Mouse (Mus musculus): ENCODE measurements at regions not wholly inside any gene's neighbourhood (a gene's known extent, or its start where the extent isn't known, plus 50 kb on each side); places are given as distances from the start of the nearest gene placed in this dataset.

DNA sequence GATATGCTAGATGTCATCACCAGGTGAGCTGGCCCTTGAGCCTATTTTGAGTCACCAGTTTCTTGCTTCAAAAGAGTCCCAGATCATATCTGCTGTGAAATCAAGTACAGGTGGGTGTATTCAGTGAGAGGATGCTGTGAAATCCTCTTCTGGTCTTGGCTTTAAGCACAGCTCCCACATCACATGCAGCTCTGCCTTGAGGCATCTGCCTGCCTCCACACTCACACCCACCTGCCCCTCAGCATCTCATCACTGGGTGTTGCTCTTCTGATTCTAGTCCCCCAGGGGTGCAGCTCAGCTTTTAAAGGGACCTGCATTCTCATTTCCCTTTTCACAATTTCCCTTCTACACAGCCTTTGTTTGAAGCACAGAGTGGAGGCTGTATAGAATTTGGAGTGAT, 262.9 kb downstream of the Ttc32 start:
- no peak overlapping the region for H3K27ac ChIP-seq (ENCODE audit: control insufficient read depth, insufficient read depth, low read depth, low read length)
- H3K36me3 ChIP-seq (ENCODE audit: control insufficient read depth, insufficient read depth, low read length), result no peaks in the 10 kb centered on the region
- H3K27me3 ChIP-seq (ENCODE audit: control insufficient read depth, insufficient read depth, low read length), result no peaks in the 10 kb centered on the region
- no peak overlapping the region for H3K4me3 ChIP-seq (ENCODE audit: control insufficient read depth, low read depth, low read length)
- TF ChIP-seq CTCF (IDR thresholded peaks at IDR 0.05; ENCODE audit: control insufficient read depth, insufficient read depth, insufficient replicate concordance, low read depth, low read length) (no peak), POLR2A (IDR thresholded peaks at IDR 0.05; ENCODE audit: control insufficient read depth, low read depth, low read length) (no peak)
- no peaks in the 10 kb centered on the region for H3K4me1 ChIP-seq (ENCODE audit: control insufficient read depth, insufficient read depth, low read length)

DNA sequence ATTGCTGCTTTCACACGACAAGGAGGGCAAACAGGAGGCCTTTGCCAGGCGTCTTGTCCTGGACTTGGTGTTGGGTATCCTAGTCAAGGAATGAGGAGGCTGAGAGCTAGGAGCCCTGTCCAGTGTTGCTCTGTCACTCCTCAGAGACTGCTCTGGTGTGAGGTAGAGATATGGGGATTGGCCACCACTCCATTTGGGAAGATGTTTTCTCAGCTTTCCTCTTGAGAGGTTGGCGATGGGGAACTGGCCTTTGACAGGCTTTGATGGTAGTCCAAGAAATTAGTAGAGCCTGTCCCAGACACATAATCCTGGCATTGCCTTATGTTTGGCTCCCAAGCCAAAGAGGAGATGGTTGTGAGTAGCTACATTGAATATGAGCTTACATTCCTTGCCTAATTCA, 265.4 kb downstream of the Ttc32 start:
- no peak overlapping the region for H3K27ac ChIP-seq (ENCODE audit: control insufficient read depth, insufficient read depth, low read depth, low read length)

DNA sequence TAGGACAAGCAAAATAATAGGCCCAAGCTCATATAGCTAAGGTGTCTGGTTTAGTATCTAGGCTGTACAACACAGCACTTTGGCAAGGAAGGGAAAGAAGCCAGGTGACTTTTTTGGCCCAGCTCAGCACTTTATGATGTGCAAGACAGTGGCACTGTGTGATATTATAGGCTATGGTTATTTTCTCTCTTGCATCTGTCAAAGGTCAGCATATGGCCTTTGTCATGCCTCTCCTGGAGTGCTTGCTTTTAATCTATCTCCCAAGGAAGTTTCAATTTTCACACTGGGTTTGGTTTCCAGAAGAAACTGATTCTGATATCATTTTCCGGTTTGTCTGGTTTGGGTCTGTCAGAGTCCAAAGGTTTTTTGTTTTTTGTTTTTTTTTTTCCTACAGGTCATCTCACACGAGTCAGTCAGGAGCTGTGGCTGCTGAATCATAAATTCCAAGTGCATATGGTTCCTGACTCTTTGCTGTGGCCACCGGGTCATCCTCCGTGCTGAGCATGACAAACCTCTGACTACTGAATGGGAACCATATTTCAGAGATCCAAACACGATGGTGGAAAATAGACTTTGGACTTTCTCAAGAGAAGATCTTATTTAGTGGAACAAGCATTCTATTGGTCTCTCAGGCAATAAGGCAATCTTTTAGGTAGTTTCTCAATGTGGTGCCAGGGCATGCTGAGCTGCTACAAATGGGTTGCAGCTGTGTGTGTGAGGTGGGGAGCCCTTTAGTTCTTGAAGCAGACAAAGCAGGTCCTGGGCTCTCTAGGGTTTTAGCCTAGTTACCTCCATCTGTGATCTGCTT, 269.3 kb downstream of the Ttc32 start:
- Histone ChIP-seq H3K4me1 (ENCODE audit: control insufficient read depth, insufficient read depth, low read length) (no peaks in the 10 kb centered on the region), H3K27ac (ENCODE audit: control insufficient read depth, insufficient read depth, low read depth, low read length) (no peak overlapping the region), H3K4me3 (ENCODE audit: control insufficient read depth, low read depth, low read length) (no peak overlapping the region), H3K27me3 (ENCODE audit: control insufficient read depth, insufficient read depth, low read length) (no peaks in the 10 kb centered on the region), H3K36me3 (ENCODE audit: control insufficient read depth, insufficient read depth, low read length) (no peaks in the 10 kb centered on the region)
- TF ChIP-seq POLR2A (IDR thresholded peaks at IDR 0.05; ENCODE audit: control insufficient read depth, low read depth, low read length), result no peak
- TF ChIP-seq CTCF (IDR thresholded peaks at IDR 0.05; ENCODE audit: control insufficient read depth, insufficient read depth, insufficient replicate concordance, low read depth, low read length), result no peak

More for the DNA sequence above, 265.4 kb downstream of the Ttc32 start:
- H3K4me3 ChIP-seq (ENCODE audit: control insufficient read depth, low read depth, low read length), result no peak overlapping the region
- H3K36me3 ChIP-seq (ENCODE audit: control insufficient read depth, insufficient read depth, low read length), result no peaks in the 10 kb centered on the region
- no peaks in the 10 kb centered on the region for H3K27me3 ChIP-seq (ENCODE audit: control insufficient read depth, insufficient read depth, low read length)
- TF ChIP-seq CTCF (IDR thresholded peaks at IDR 0.05; ENCODE audit: control insufficient read depth, insufficient read depth, insufficient replicate concordance, low read depth, low read length), result no peak
- no peak for TF ChIP-seq POLR2A (IDR thresholded peaks at IDR 0.05; ENCODE audit: control insufficient read depth, low read depth, low read length)
- no peaks in the 10 kb centered on the region for H3K4me1 ChIP-seq (ENCODE audit: control insufficient read depth, insufficient read depth, low read length)

DNA sequence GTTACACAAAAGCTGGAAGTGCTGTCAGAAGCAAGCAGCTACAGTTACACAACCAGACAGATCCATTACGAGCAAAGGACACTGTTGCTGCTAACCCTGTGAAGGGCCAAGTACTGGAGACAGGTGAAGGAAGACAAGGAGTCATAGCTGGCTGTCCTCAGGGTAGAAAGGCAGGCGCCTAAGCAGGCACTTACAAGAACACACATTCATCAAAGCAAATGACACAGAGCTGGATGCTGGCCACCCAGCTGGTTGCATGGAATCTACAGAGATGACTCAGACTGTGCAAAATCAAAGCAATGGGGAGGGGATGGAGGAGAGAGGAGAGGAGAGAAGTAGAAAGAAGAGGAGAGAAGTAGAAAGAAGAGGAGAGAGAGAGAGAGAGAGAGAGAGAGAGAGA, 265.8 kb upstream of the Osr1 start:
- TF ChIP-seq POLR2A (IDR thresholded peaks at IDR 0.05; ENCODE audit: control insufficient read depth, low read depth, low read length) (no peak), CTCF (IDR thresholded peaks at IDR 0.05; ENCODE audit: control insufficient read depth, insufficient read depth, insufficient replicate concordance, low read depth, low read length) (no peak)
- no peak overlapping the region for H3K4me3 ChIP-seq (ENCODE audit: control insufficient read depth, low read depth, low read length)
- no peaks in the 10 kb centered on the region for H3K36me3 ChIP-seq (ENCODE audit: control insufficient read depth, insufficient read depth, low read length)

DNA sequence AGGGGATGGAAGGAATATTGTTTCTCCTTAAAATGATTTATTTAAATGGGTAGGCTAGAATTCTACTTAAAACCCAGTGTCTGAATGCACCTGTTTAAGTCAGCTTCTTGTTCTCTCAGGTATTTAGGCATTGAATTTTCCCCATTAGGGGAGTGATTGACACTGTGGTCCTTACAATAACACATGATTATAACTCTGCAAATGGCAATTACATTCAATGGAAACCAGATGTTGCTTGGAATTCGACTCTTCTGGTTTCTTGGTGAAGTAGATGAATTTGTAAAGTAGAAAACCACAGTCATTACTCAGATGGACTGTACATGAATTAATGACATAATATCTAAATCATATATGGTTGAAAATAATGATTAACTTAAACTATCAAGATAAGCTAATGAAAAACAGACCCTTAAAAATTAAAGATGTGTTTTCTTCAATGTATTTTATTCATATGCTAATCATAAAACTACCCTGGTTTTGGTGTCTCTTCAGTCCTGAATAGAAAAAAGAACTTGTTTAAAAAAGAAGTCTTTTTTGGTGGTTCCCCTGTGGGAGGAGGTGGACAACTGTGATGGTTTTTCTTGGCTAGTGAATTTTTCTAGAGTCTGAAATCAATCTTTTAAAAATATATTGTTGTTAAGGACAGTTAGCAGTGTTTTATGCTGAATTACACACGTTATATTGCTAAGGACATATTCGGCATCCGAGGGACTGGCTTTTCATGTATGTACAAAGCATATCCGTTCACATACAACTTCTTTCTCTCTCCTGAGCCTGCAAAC, 231.8 kb upstream of the Osr1 start:
- H3K27ac ChIP-seq (ENCODE audit: control insufficient read depth, insufficient read depth, low read depth, low read length), result no peak overlapping the region
- H3K4me1 ChIP-seq (ENCODE audit: control insufficient read depth, insufficient read depth, low read length), result no peaks in the 10 kb centered on the region
- TF ChIP-seq CTCF (IDR thresholded peaks at IDR 0.05; ENCODE audit: control insufficient read depth, insufficient read depth, insufficient replicate concordance, low read depth, low read length), result no peak
- no peak for TF ChIP-seq POLR2A (IDR thresholded peaks at IDR 0.05; ENCODE audit: control insufficient read depth, low read depth, low read length)
- no peak overlapping the region for H3K4me3 ChIP-seq (ENCODE audit: control insufficient read depth, low read depth, low read length)
- H3K27me3 ChIP-seq (ENCODE audit: control insufficient read depth, insufficient read depth, low read length), result no peaks in the 10 kb centered on the region
- no peaks in the 10 kb centered on the region for H3K36me3 ChIP-seq (ENCODE audit: control insufficient read depth, insufficient read depth, low read length)

More for the DNA sequence above, 265.8 kb upstream of the Osr1 start:
- Histone ChIP-seq H3K4me1 (ENCODE audit: control insufficient read depth, insufficient read depth, low read length) (no peaks in the 10 kb centered on the region), H3K27me3 (ENCODE audit: control insufficient read depth, insufficient read depth, low read length) (no peaks in the 10 kb centered on the region), H3K27ac (ENCODE audit: control insufficient read depth, insufficient read depth, low read depth, low read length) (no peak overlapping the region)

DNA sequence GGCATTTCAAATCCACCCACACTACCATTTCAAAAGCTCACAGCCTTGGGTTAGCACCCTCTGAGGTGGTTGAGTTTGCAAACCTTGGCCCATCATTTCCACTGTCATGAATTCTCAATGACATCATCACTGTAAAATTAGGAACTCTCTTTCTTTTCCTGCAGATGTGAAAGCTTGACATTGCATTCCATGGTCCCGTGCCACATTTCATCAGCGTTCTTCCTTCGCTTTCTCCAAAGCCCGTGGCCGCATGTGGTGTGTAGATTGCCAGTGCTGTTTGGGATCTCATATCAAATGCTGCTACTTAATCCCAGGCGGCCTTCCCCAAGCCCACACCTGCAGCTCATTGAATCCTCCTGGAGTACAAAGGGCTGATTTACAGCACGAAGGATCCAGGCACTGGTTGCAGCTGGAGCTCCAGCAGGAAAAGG, 231.1 kb upstream of the Osr1 start:
- Histone ChIP-seq H3K4me3 (ENCODE audit: control insufficient read depth, low read depth, low read length) (no peak overlapping the region), H3K36me3 (ENCODE audit: control insufficient read depth, insufficient read depth, low read length) (no peaks in the 10 kb centered on the region), H3K4me1 (ENCODE audit: control insufficient read depth, insufficient read depth, low read length) (no peaks in the 10 kb centered on the region), H3K27ac (ENCODE audit: control insufficient read depth, insufficient read depth, low read depth, low read length) (no peak overlapping the region), H3K27me3 (ENCODE audit: control insufficient read depth, insufficient read depth, low read length) (no peaks in the 10 kb centered on the region)
- TF ChIP-seq POLR2A (IDR thresholded peaks at IDR 0.05; ENCODE audit: control insufficient read depth, low read depth, low read length), result no peak

DNA sequence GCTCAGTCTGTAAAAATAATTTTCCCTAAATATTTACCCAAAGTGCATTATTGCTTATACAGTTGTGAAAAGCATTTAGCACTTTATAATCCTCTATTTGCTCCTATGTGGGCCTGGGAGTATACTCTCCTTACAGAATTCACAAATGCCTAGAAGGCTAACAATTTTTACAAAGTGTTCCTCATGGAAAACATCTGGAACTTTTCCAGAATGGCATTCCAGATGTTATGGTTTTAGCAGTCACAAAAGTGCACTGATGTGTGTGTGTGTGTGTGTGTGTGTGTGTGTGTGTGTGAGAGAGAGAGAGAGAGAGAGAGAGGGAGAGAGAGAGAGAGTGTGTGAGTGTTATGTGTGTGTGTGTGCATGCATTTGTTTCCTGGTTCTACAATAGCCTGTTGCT, 229.1 kb upstream of the Osr1 start:
- TF ChIP-seq CTCF (IDR thresholded peaks at IDR 0.05; ENCODE audit: control insufficient read depth, insufficient read depth, insufficient replicate concordance, low read depth, low read length), result no peak
- TF ChIP-seq POLR2A (IDR thresholded peaks at IDR 0.05; ENCODE audit: control insufficient read depth, low read depth, low read length), result no peak
- no peaks in the 10 kb centered on the region for H3K27me3 ChIP-seq (ENCODE audit: control insufficient read depth, insufficient read depth, low read length)
- H3K36me3 ChIP-seq (ENCODE audit: control insufficient read depth, insufficient read depth, low read length), result no peaks in the 10 kb centered on the region
- H3K4me1 ChIP-seq (ENCODE audit: control insufficient read depth, insufficient read depth, low read length), result no peaks in the 10 kb centered on the region
- H3K4me3 ChIP-seq (ENCODE audit: control insufficient read depth, low read depth, low read length), result no peak overlapping the region
- H3K27ac ChIP-seq (ENCODE audit: control insufficient read depth, insufficient read depth, low read depth, low read length), result no peak overlapping the region
